20 mouse cellular contexts compared by ENCODE assay signal in genomic region chr8:117244601-117245000, GRCm38 (mm10). TPM values are rescaled to one million over a fixed set of nuclear protein-coding genes. Genes with fewer than 3 reads are reported as not detected.
DNase-seq lines count a peak whose midpoint lies in the region; ATAC-seq and TF ChIP-seq lines count a peak whose summit lies in the region.
"Had no signal": no experiment of that assay in that cellular context is flagged by ENCODE, and none has a peak within 500 bp of the region (broad histone marks: within the 10 kb centered on the region; RNA-seq: fewer than 3 reads in every experiment).

No protein-coding gene starts in this region.

- H3K27me3 ChIP-seq in liver, embryonic 11.5 days (replicated peaks; ENCODE audit: control insufficient read depth, insufficient read depth, low read length), result no peaks in the 10 kb centered on the region
- H3K27me3 ChIP-seq in stomach, embryonic 16.5 days (ENCODE audit: control insufficient read depth, insufficient read depth, low read length), result no peaks in the 10 kb centered on the region
- H3K27me3 ChIP-seq in stomach, postnatal 0 days (ENCODE audit: control insufficient read depth, insufficient read depth, low read length), result no peaks in the 10 kb centered on the region
- H3K27me3 ChIP-seq in heart, embryonic 11.5 days (ENCODE audit: control insufficient read depth, insufficient read depth, low read length), result no peaks in the 10 kb centered on the region
- H3K27me3 ChIP-seq: embryonic facial prominence, embryonic 13.5 days; hindbrain, embryonic 12.5 days; intestine, embryonic 15.5 days; limb, embryonic 12.5 days had no signal

- no peak overlapping the region for H3K4me2 ChIP-seq in liver, embryonic 11.5 days
- H3K4me2 ChIP-seq in stomach, embryonic 16.5 days (ENCODE audit: low read depth, low read length), result no peak overlapping the region
- no peak overlapping the region for H3K4me2 ChIP-seq in stomach, postnatal 0 days (replicated peaks; ENCODE audit: low read depth)
- no peak overlapping the region for H3K4me2 ChIP-seq in heart, embryonic 11.5 days
- H3K4me2 ChIP-seq: embryonic facial prominence, embryonic 13.5 days; hindbrain, embryonic 12.5 days; intestine, embryonic 15.5 days; limb, embryonic 12.5 days; lung, embryonic 14.5 days had no signal

- H3K9ac ChIP-seq in liver, embryonic 11.5 days (ENCODE audit: low read depth, low read length), result no peak overlapping the region
- no peak overlapping the region for H3K9ac ChIP-seq in stomach, embryonic 16.5 days (ENCODE audit: low read length)
- H3K9ac ChIP-seq in stomach, postnatal 0 days (ENCODE audit: low read length), result no peak overlapping the region
- H3K9ac ChIP-seq in heart, embryonic 11.5 days (ENCODE audit: low read depth, low read length), result no peak overlapping the region
- H3K9ac ChIP-seq: embryonic facial prominence, embryonic 13.5 days; forebrain, postnatal 0 days; hindbrain, embryonic 12.5 days; intestine, embryonic 15.5 days; limb, embryonic 12.5 days; lung, embryonic 14.5 days had no signal

- H3K4me3 ChIP-seq in liver, embryonic 11.5 days (ENCODE audit: low read depth, low read length), result no peak overlapping the region
- no peak overlapping the region for H3K4me3 ChIP-seq in stomach, embryonic 16.5 days (replicated peaks; ENCODE audit: low read length)
- H3K4me3 ChIP-seq in stomach, postnatal 0 days (ENCODE audit: low read depth, low read length), result no peak overlapping the region
- no peak overlapping the region for H3K4me3 ChIP-seq in heart, embryonic 11.5 days (ENCODE audit: low read depth, low read length)
- H3K4me3 ChIP-seq: embryonic facial prominence, embryonic 13.5 days; hindbrain, embryonic 12.5 days; intestine, embryonic 15.5 days; left cerebral cortex, adult 2 months; limb, embryonic 12.5 days; megakaryocyte, embryonic 14.5 days had no signal

- no peak for TF ChIP-seq CTCF in stomach, postnatal 0 days (IDR thresholded peaks at IDR 0.05; ENCODE audit: low read depth)

- no peaks in the 10 kb centered on the region for H3K9me3 ChIP-seq in liver, embryonic 11.5 days (ENCODE audit: control insufficient read depth, low read length)
- H3K9me3 ChIP-seq in stomach, embryonic 16.5 days (replicated peaks; ENCODE audit: control insufficient read depth, low read length), result no peaks in the 10 kb centered on the region
- no peaks in the 10 kb centered on the region for H3K9me3 ChIP-seq in stomach, postnatal 0 days (ENCODE audit: control insufficient read depth, low read length)
- H3K9me3 ChIP-seq in heart, embryonic 11.5 days (replicated peaks; ENCODE audit: control insufficient read depth, low read length), result no peaks in the 10 kb centered on the region
- H3K9me3 ChIP-seq: embryonic facial prominence, embryonic 13.5 days; hindbrain, embryonic 12.5 days; intestine, embryonic 15.5 days; limb, embryonic 12.5 days had no signal

- ATAC-seq in liver, embryonic 11.5 days (replicated peaks; ENCODE audit: low FRiP score), result peak; percentile 79
- 0 out of 2 replicates have a peak, but pooled peaks have one; percentile 60 for ATAC-seq in stomach, embryonic 16.5 days (ENCODE audit: insufficient read depth, low FRiP score)
- no peak; the same call in 1 of the 2 replicates for ATAC-seq in stomach, postnatal 0 days (ENCODE audit: low FRiP score, low TSS enrichment)
- 0 out of 2 replicates have a peak, but pooled peaks have one; percentile 43 for ATAC-seq in megakaryocyte-erythroid progenitor cell, adult 5-6 weeks (replicated peaks; ENCODE audit: low FRiP score, low TSS enrichment, poor library complexity, severe bottlenecking)
- ATAC-seq in heart, embryonic 11.5 days (replicated peaks; ENCODE audit: insufficient number of reproducible peaks, low FRiP score, low TSS enrichment), result no peak
- ATAC-seq: forebrain, postnatal 0 days; intestine, embryonic 15.5 days had no signal

- H3K36me3 ChIP-seq in liver, embryonic 11.5 days (ENCODE audit: control insufficient read depth, insufficient read depth, low read length), result no peaks in the 10 kb centered on the region
- H3K36me3 ChIP-seq in stomach, embryonic 16.5 days (ENCODE audit: control insufficient read depth, insufficient read depth, low read length), result no peaks in the 10 kb centered on the region
- no peaks in the 10 kb centered on the region for H3K36me3 ChIP-seq in stomach, postnatal 0 days (ENCODE audit: control insufficient read depth, insufficient read depth, low read length)
- no peaks in the 10 kb centered on the region for H3K36me3 ChIP-seq in heart, embryonic 11.5 days (ENCODE audit: control insufficient read depth, insufficient read depth, low read length)
- H3K36me3 ChIP-seq: embryonic facial prominence, embryonic 13.5 days; hindbrain, embryonic 12.5 days; intestine, embryonic 15.5 days; limb, embryonic 12.5 days had no signal

- 48% methylated on average over 6 of the region's 6 CpGs for WGBS in liver, embryonic 11.5 days
- 57% methylated on average over 6 of the region's 6 CpGs for WGBS in stomach, embryonic 16.5 days
- 50% methylated on average over 6 of the region's 6 CpGs for WGBS in stomach, postnatal 0 days
- WGBS in heart, embryonic 11.5 days (ENCODE audit: insufficient replicate concordance), result 37% methylated on average over 6 of the region's 6 CpGs

- DNase-seq in liver, embryonic 11.5 days (ENCODE audit: low spot score), result no peak
- DNase-seq in liver, result no peak
- DNase-seq in stomach, postnatal 0 days (ENCODE audit: low spot score), result no peak
- peak; percentile 80 for DNase-seq in ZHBTc4 (ENCODE audit: low read depth, low spot score)
- no peak for DNase-seq in gastrocnemius, adult 8-10 months (ENCODE audit: low spot score in 2 of 2)
- DNase-seq: cerebellum, adult 9-10 months; forebrain, postnatal 0 days; gastrocnemius, postnatal 14 days; kidney, postnatal 25 days; lung, embryonic 14.5 days; thymus, postnatal 4 days had no signal

- no peak for TF ChIP-seq EP300 in stomach, postnatal 0 days (optimal IDR thresholded peaks at IDR 0.05)

- H3K4me1 ChIP-seq in liver, embryonic 11.5 days (replicated peaks; ENCODE audit: control insufficient read depth, insufficient read depth, low read length), result peaks cover 7% of the 10 kb centered on the region; the same call in 1 of the 2 replicates
- no peaks in the 10 kb centered on the region for H3K4me1 ChIP-seq in stomach, embryonic 16.5 days (ENCODE audit: control insufficient read depth, insufficient read depth, low read length)
- no peaks in the 10 kb centered on the region for H3K4me1 ChIP-seq in stomach, postnatal 0 days (replicated peaks; ENCODE audit: control insufficient read depth, insufficient read depth)
- H3K4me1 ChIP-seq in heart, embryonic 11.5 days (ENCODE audit: control insufficient read depth, insufficient read depth, low read length), result no peaks in the 10 kb centered on the region
- H3K4me1 ChIP-seq: embryonic facial prominence, embryonic 13.5 days; hindbrain, embryonic 12.5 days; intestine, embryonic 15.5 days had no signal

- H3K27ac ChIP-seq in liver, embryonic 11.5 days (ENCODE audit: low read depth, low read length), result no peak overlapping the region
- H3K27ac ChIP-seq in stomach, embryonic 16.5 days (ENCODE audit: low read length), result no peak overlapping the region
- H3K27ac ChIP-seq in stomach, postnatal 0 days (replicated peaks), result no peak overlapping the region
- H3K27ac ChIP-seq in heart, embryonic 11.5 days (ENCODE audit: low read depth, low read length), result no peak overlapping the region
- H3K27ac ChIP-seq: embryonic facial prominence, embryonic 13.5 days; hindbrain, embryonic 12.5 days; intestine, embryonic 15.5 days; left cerebral cortex, adult 2 months; limb, embryonic 12.5 days had no signal

RNA-seq across cellular contexts. Expression of gene Cmip, which starts 12.3 kb away (rescaled TPM):
- 14.3 and 17.1 TPM in 2 replicates for polyA plus RNA-seq in liver, embryonic 11.5 days (2014; fragmentation: Nextera tagmentation; extraction: Ambion mirVana)
- 13.7 and 14.2 TPM in 2 replicates for polyA plus RNA-seq in stomach, embryonic 16.5 days (2015; fragmentation: Nextera tagmentation; extraction: Ambion mirVana)
- polyA plus RNA-seq in stomach, postnatal 0 days (2015; fragmentation: Nextera tagmentation; extraction: Ambion mirVana), result 19.9 and 22.9 TPM in 2 replicates
- total RNA-seq in megakaryocyte-erythroid progenitor cell, adult 5-6 weeks (2014; fragmentation: Nextera tagmentation), result 40.2 and 60.7 TPM in 2 replicates
- total RNA-seq in megakaryocyte-erythroid progenitor cell, adult 5-6 weeks (2017), result 9.3 and 9.6 TPM in 2 replicates
- total RNA-seq in gastrocnemius, adult 8-10 months (2022), result 1 to 10 TPM; 3.8 to 7.3 (median 6.2) TPM
- polyA plus RNA-seq in heart, embryonic 11.5 days (2014; fragmentation: Nextera tagmentation; extraction: Ambion mirVana), result 8.6 and 9.2 TPM in 2 replicates

Comparison
In these comparisons a context has a peak if more than half of its experiments do, and no peak if none do; other contexts are left out.
1. ATAC-seq: peak in liver, embryonic 11.5 days (single experiment), stomach, embryonic 16.5 days (single experiment) and megakaryocyte-erythroid progenitor cell, adult 5-6 weeks (single experiment); none in stomach, postnatal 0 days (single experiment) and heart, embryonic 11.5 days (single experiment).